Comparison of ENCODE assay signal across 8 mouse cellular contexts in genomic region chr4:128991500-128992008, GRCm38 (mm10). TPM values are rescaled to one million over a fixed set of nuclear protein-coding genes. Genes with fewer than 3 reads are reported as not detected.
A peak's percentile ranks its signal among the peaks of the same experiment; 100 is the strongest.
DNase-seq lines count a peak whose midpoint lies in the region; ATAC-seq and TF ChIP-seq lines count a peak whose summit lies in the region.

TSS of gene Ak2 (plus strand) at chr4:128991958.

- H3K9me3 ChIP-seq in midbrain, embryonic 14.5 days (ENCODE audit: control insufficient read depth, low read length): no peaks in the 10 kb centered on the region

- intact Hi-C loops in left cerebral cortex, adult 2 months (cut with DNase I): loop anchor here (2.0 kb wide), 1 partner anchor 67 kb away; the partner anchor contains the start of gene Rnf19b

- H3K36me3 ChIP-seq in midbrain, embryonic 14.5 days (ENCODE audit: control insufficient read depth, insufficient read depth, low read length): peaks cover 5% of the 10 kb centered on the region; the same call in 1 of the 2 replicates

- TF ChIP-seq CTCF in left cerebral cortex, adult 2 months (IDR thresholded peaks at IDR 0.05): no peak
- no peak for TF ChIP-seq CTCF in brain, embryonic 14.5 days (IDR thresholded peaks at IDR 0.05; ENCODE audit: borderline replicate concordance, extremely low read depth, insufficient read depth, insufficient read length)

- H3K4me2 ChIP-seq in midbrain, embryonic 14.5 days (ENCODE audit: low read length): peak within 1 kb of the TSS; percentile 31; the same call in 1 of the 2 replicates

- H3K4me1 ChIP-seq in midbrain, embryonic 14.5 days (ENCODE audit: control insufficient read depth, insufficient read depth, low read length): peaks cover 11% of the 10 kb centered on the region

- DNase-seq in left cerebral cortex, adult 2 months (ENCODE audit: extremely low spot score in 1 of 2, low spot score in 2 of 2): no peak
- DNase-seq in left cerebral cortex, adult 9 months (ENCODE audit: low spot score in 2 of 2): no peak
- no peak for DNase-seq in brain, embryonic 14.5 days (ENCODE audit: low read depth)
- DNase-seq in layer of hippocampus, postnatal 14 days (ENCODE audit: low spot score in 2 of 2): no peak
- no peak for DNase-seq in midbrain, embryonic 14.5 days
- no peak for DNase-seq in B cell, adult 2 months
- DNase-seq in urinary bladder, postnatal 14 days (ENCODE audit: low spot score): no peak

- ATAC-seq in granulocyte monocyte progenitor cell, adult 5-6 weeks (replicated peaks; ENCODE audit: poor library complexity, severe bottlenecking): no peak
- no peak for ATAC-seq in midbrain, embryonic 14.5 days (ENCODE audit: low FRiP score, low TSS enrichment)

- H3K4me3 ChIP-seq in left cerebral cortex, adult 2 months: peak within 1 kb of the TSS; percentile 67
- no peak within 1 kb of the TSS for H3K4me3 ChIP-seq in midbrain, embryonic 14.5 days (replicated peaks; ENCODE audit: low read depth, low read length)

- TF ChIP-seq POLR2A in brain, embryonic 14.5 days (IDR thresholded peaks at IDR 0.05; ENCODE audit: borderline replicate concordance, extremely low read depth, insufficient read depth, insufficient read length, poor library complexity, severe bottlenecking): no peak

- no peak within 1 kb of the TSS for H3K9ac ChIP-seq in midbrain, embryonic 14.5 days (replicated peaks; ENCODE audit: low read length)

- WGBS in midbrain, embryonic 14.5 days: 94% methylated on average over 9 of the region's 9 CpGs

- no peak within 1 kb of the TSS for H3K27ac ChIP-seq in left cerebral cortex, adult 2 months
- H3K27ac ChIP-seq in midbrain, embryonic 14.5 days (replicated peaks; ENCODE audit: low read depth, low read length): no peak within 1 kb of the TSS

- no peaks in the 10 kb centered on the region for H3K27me3 ChIP-seq in midbrain, embryonic 14.5 days (ENCODE audit: control insufficient read depth, insufficient read depth, low read length)

RNA-seq across cellular contexts. Expression of gene Ak2, which starts in this region (rescaled TPM):
- 10 to 100 TPM; 25.7 to 30.4 TPM for total RNA-seq in left cerebral cortex, adult 2 months (2021)
- 54.3 and 68.4 TPM in 2 replicates for polyA plus RNA-seq in brain, embryonic 14.5 days (2012; rRNA removed)
- 166 and 176 TPM in 2 replicates for total RNA-seq in granulocyte monocyte progenitor cell, adult 5-6 weeks (2014; fragmentation: Nextera tagmentation)
- total RNA-seq in granulocyte monocyte progenitor cell, adult 5-6 weeks (2017): 169 and 186 TPM in 2 replicates
- total RNA-seq in layer of hippocampus, postnatal 14 days (2021): 10 to 100 TPM; 26.1 to 28.8 TPM
- polyA plus RNA-seq in midbrain, embryonic 14.5 days (2014; fragmentation: Nextera tagmentation; extraction: Ambion mirVana): 54.5 and 63.3 TPM in 2 replicates

Comparison
In these comparisons a context has a peak if more than half of its experiments do, and no peak if none do; other contexts are left out.
1. RNA of gene Ak2 (total RNA-seq): 166 to 186 TPM in granulocyte monocyte progenitor cell, adult 5-6 weeks; 25.7 to 30.4 TPM in left cerebral cortex, adult 2 months and 26.1 to 28.8 TPM in layer of hippocampus, postnatal 14 days; every median in the first group is over 4 times any median in the second.